Mouse (Mus musculus): ENCODE measurements at regions not wholly inside any gene's neighbourhood (a gene's known extent, or its start where the extent isn't known, plus 50 kb on each side); places are given as distances from the start of the nearest gene placed in this dataset.

DNA sequence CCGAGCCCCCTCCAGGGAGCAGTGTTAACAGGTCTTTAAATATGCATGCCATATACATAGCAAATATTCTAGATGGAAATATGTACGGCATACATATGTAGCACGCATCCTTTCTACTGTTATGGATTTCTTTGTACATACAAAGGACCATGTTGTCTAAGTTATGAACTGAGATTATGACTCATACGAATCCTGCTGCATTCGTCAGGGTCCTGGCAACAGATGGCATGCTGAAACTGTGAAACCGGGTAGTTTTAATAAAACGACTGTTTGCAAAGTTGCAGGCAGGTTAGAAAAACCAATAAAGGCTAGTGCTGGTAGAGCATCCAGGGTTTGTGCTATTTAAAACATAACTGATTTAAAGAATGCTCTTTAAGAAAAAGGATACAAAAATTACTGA, 88.8 kb upstream of the Tlk1 start:
- no peak for DNase-seq
- intact Hi-C loops (cut with DNase I), result no loop called here

DNA sequence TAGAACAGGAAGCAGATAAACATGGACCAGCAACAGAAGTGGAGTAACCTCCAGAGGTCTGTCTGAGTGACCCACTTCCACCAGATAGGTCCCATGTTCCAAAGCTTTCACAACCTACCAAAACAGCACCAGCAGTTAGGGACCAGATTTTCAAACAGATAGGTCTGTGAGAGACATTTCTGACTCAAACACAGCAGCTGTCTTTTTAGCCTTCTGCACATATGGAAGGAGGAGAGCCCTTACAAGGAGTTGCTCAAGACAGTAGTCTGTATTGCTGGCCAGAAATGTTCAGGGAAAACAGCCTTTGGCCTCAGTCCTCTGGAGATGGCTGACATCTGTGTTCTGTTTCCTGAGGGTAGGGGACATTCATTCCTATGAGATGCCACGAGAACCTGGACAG, 83.9 kb upstream of the Tlk1 start:
- intact Hi-C loops (cut with DNase I), result loop anchor here (5.0 kb wide), 1 partner anchor 78 kb away; no protein-coding TSS in a partner anchor
- DNase-seq, result no peak

DNA sequence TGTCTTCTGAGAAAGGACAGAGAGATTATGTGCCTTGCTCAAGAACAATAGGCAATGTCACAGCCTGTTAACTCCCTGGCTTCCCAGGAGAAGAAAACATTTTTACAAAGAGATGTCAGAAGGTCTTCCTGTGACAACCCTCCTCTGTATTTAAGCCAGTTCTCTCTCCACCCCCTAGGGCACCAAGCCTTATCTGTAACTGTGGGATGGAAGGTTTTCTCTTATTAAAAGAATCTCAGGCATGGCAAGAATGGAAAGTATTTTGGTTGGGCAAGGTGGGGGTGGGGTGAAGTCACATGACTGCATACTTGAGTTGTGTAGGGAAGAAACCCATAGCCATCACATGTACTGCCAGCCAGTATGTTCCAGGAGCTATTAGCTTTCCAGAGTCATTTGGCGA, 83.1 kb upstream of the Tlk1 start:
- intact Hi-C loops (cut with DNase I), result loop anchor here (5.0 kb wide), 1 partner anchor 79 kb away; no protein-coding TSS in a partner anchor
- no peak for DNase-seq

DNA sequence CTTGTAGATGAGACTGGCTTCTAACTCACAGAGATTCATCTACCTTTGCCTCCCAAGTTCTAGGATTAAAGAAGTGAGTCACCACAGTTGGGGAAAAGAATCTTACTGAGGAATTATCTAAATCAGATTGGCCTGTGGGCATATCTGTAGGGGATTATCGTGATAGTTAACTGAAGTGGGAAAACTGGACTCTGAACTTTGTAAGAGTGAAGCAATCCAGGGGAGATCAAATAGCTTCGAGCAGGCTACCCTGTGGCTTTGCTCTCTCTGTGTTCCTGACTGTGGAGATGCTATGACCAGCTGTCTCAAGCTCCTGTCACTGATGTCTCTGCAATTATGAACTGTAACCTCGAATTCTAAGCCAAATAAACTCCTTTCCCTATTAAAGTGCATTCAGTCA, 80.7 kb upstream of the Tlk1 start:
- intact Hi-C loops (cut with DNase I), result loop anchor here (5.0 kb wide), 1 partner anchor 81 kb away; no protein-coding TSS in a partner anchor
- DNase-seq, result no peak

DNA sequence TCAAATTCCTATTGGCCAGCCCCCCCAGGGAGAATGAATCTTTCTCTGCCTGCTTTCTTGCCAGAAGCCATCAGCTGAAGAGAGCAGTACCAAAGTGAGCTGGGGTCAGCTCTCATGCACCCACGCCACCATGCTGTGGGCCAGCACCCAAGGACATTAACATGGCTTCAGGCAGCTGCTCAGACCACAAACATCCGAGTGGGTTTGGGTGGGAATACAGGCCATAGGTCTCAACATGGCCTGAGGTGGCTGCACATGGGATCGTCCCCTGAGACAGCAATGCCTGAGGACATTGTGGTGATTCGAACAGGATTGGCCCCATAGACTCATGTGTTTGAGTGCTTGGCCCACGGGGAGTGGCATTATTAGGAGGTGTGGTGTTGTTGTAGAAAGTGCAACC, 78.9 kb upstream of the Tlk1 start:
- intact Hi-C loops (cut with DNase I), result no loop called here
- DNase-seq, result no peak

DNA sequence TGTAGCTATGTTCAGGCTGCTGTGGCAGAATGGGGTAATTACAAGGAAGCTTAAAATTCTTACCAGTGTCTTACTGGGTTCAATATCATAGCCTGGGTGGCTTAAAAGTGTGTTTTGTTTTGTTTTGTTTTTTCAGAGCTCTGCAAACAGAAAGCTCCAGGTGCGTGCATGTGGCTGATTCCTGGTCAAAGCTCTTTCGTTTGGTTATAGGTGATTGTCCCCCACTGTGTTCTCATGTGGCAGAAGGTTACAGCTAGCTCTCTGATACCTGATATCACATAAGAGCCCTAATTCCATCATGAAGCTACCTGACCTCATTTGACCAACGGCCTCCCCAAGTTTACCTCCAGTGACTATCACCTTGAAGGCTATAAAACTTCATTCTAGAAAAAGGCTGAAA, 76.7 kb upstream of the Tlk1 start:
- intact Hi-C loops (cut with DNase I), result no loop called here
- no peak for DNase-seq

DNA sequence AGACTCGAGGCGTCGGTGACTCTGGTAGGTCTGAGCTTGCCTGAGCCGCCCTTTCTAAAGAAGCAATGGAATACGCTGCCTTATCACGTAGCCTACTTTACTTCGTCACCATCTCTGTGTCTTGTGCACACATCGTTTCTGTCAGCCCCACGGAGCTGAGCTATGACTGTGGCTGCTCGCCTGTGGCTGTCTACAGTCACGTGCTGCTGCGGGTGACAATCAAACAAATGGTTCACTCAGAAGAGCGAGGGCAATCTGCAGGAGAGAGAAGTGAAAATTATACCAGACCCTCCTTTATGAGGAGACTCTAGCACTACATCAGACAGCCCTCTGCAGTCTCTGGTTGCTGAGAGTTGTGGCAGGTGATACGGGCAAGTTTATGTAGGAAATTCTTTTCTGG, 76.0 kb upstream of the Tlk1 start:
- peak in 1 of 2 experiments; percentile 35 for DNase-seq
- intact Hi-C loops (cut with DNase I), result no loop called here

DNA sequence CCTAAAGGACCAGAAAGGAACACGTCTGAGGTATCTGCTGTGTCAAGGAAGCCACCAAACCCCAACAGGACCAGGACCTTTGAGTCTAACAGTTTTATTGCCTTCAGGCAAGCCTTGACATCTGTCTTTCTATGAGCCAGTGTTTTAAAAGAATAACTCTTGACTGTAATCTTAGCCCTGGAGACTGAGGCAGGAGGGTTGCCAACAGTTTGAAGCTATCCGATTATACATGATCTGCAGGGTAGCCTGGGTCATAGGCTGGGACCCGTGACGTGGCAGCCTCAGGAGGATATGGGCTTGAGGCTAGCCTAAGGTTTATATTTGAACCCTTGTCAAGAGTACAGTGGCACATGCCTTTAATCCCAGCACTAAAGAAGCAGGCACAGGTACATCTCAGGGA, 73.5 kb upstream of the Tlk1 start:
- DNase-seq, result no peak
- intact Hi-C loops (cut with DNase I), result no loop called here

DNA sequence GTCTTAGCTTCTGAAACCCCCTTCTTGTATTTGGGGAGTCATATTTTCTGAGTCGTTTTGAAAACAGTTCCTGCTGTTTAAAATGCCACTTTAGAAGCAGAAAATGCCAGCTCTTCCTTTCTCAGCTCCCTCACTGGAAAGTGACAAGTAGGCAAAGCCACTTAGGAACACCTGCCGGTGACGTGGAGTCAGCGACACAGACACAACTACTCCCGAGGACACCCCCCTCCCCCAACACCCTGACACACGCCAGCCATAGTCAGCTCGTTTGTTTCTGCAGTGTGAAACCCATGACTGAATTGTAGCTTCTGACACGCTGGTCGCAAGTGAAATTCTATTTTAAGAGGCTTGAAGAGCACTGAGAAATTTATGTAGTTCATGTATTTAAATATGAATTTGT, 72.9 kb upstream of the Tlk1 start:
- DNase-seq, result no peak
- intact Hi-C loops (cut with DNase I), result no loop called here

DNA sequence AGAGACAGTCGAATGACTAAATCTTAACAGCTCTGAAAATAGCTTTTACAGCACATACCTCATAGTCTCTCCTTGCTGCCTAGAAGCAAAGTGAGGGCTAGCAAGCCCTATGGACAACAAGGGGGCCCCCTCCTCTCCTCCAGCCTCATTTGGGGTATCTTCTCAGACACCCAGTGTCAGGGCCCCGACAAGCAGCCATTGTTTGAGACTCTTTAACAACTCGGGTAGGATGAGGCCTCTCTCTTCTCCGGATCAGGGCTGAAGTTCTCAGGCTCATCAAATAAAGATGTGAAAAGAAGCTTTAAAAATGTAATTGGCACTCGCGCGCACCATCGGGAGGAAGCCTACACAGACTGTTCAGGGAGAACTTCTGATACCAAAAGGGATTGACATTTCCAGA, 71.8 kb upstream of the Tlk1 start:
- DNase-seq, result no peak
- intact Hi-C loops (cut with DNase I), result no loop called here

DNA sequence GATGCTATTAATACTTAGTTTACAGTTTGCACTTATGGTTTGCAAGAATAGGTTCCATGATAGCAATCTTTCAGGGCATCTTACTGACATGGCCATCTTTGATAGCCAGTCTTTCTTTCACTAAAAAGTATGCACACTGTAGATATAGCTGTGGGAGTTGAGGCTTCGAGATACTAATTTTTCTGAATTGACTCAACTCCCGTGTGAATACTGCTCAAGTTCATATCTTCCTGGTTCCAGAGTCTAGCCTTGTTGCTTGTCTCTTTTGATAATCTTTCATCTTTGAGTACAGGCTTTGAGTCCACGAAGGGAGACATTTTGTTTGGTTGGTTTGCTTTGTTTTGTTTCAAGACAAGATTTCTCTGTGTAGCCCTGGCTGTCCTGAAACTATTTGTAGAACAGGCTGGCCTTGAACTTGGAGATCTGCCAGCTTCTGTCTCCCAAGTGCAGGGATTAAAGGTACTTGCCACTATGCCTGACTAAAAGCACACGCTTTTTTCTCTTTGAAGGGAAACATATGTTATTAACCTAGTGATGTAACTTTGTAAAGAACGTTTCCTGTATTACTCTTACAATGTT, 64.1 kb upstream of the Tlk1 start:
- peak; percentile 13 to 27 for DNase-seq
- intact Hi-C loops (cut with DNase I), result no loop called here

DNA sequence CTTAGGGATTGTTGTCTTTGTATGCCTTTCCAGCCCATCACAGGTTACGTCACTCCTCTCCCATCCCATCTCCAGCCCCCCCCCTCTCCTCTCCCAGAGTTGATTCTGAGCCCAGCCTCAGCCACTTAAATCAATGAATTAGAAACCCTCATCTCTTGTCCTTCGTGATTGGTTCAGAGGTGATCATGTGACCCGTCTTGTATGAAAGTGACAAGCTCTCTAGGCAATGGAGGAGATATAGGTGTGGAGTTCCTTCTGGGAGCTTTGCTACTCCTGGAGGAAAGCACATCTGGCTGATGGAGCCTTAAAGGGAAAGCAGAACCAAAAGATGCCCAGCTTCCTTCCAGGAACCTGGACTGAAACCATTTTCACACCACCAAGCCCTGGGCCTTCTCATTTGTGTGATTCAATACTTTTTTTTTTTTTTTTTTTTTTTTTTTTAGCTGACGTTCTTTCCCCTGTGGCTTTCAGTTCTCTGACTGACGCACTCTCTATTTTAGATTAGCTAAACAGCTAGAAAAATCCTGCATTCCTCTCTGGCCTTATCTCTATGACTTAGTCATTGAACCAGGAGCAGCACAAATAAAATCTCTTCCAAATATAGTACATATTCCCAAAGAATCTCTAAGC, 63.4 kb upstream of the Tlk1 start:
- no peak for DNase-seq
- intact Hi-C loops (cut with DNase I), result no loop called here

DNA sequence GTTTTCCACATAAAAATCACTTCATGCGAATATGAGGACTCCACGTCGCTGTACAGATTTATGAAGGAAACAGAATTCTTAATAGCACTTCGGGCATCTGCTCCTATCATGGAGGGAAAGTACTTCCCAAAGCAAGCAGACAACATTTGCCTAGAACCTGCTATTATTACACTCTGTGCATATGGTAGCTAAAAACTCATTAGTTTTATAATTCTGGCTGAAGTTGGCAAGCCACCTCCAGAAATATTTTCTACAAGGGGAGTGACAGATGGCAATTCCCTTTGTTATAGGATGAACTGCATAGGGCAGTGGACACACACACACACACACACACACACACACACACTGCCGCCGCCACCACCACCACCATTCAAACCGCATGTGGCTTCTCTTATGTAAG, 61.3 kb upstream of the Tlk1 start:
- no peak for DNase-seq
- intact Hi-C loops (cut with DNase I), result no loop called here

DNA sequence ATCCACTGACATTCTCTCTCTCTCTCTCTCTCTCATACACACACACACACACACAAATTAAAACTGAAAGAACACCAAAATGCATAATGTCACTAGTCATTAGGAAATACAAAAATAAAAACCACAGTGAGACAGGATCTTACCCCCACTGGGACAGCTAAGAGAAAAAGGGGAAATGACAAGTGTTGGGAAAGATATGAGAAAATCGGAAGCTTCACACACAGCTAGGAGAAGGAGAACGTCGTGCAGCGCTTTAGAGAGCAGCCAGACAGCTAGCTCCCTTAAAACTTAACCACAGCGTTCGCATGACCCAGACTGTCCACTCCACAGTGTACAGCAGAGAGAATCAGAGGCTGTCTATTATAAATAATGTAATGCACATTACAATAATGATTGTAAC, 60.1 kb upstream of the Tlk1 start:
- intact Hi-C loops (cut with DNase I), result no loop called here
- no peak for DNase-seq

DNA sequence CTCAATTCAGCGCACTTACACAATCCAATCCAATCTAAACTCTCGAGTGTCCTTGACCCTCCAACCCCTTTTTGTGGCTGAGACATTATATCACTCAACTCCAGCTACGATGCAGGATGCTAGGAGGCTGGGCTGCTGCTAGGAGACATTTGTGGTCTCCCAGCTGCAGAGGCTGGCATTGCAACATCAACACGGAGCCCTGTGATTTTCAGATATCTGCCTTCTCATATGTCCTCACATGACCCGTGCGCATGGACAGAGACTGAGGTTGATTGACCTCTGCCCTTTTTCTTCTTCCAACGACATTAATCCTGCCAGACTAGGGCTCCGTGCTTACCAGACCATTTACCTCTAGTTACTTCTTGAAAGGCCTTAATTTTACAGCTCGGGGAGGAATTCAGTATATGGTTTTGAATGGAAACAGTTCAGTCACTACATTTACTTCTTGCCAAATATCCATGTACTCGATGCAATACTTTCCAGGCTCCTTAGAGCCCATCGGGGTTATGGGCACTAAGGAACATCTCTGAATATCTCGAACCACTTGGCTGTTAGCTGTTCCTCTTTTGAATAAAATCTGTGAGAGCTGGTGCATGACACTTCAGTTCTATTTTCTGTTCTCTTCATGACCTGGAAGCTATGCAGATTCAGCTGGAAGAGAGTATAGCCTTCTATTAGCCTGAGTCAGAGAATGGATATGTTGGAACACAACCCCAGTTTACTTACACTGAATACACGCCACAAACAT, 52.0 kb upstream of the Tlk1 start:
- DNase-seq, result no peak
- intact Hi-C loops (cut with DNase I), result no loop called here

DNA sequence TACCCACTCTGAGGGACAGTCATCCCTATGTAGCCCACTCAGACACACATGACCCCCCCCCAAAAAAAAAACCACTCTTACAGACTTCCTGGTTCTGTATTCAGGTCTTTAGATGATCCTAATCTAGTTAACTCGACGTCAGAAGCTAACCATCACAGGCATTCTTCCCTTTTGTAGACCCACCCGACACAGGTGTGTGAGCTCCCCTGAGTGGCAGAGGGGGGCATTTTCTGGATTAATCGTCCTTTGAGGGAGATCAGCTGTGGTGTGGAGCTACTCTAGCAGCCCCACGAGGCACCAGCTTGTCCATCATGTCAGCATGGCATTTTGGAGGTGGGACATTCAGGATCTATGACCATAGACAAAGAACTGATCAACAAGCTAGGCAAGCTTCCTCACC, 50.7 kb upstream of the Tlk1 start:
- DNase-seq, result no peak
- intact Hi-C loops (cut with DNase I), result no loop called here

Measured in heart, postnatal 14 days (tissue).